Mouse (Mus musculus): Measurements from ENCODE around the gene Khdc1b.
"Not testable (repeated sequence)": the region's sequence is repeated elsewhere in the genome, so short reads cannot be mapped to it uniquely, and the experiment has no call there.

Gene Khdc1b

GRCm38 (mm10) chr1:21383256-21383655 lies at the start of gene Khdc1b:
Khdc1b (plus strand) TSS chr1:21383556.
- DNase-seq (ENCODE audit: low read depth, low spot score), result no peak

- DNase-seq (ENCODE audit: low read depth, low spot score), result no peak
Observed at GRCm38 (mm10) chr1:21335836-21336235, 47.5 kb upstream of the Khdc1b start.

- DNase-seq (ENCODE audit: low read depth, low spot score), result no peak
Observed at GRCm38 (mm10) chr1:21340745-21341144, 42.6 kb upstream of the Khdc1b start.

- DNase-seq (ENCODE audit: low read depth, low spot score), result no peak
Observed at GRCm38 (mm10) chr1:21344253-21344652, 39.1 kb upstream of the Khdc1b start.

GRCm38 (mm10) chr1:21344752-21345151 lies 38.6 kb upstream of the Khdc1b start:
- DNase-seq (ENCODE audit: low read depth, low spot score), result not testable (repeated sequence)

- DNase-seq (ENCODE audit: low read depth, low spot score), result no peak
Observed at GRCm38 (mm10) chr1:21349341-21349740, 34.0 kb upstream of the Khdc1b start, which contains the start of gene Khdc1a. Khdc1a (plus strand) TSS chr1:21349641.

GRCm38 (mm10) chr1:21368031-21368430 lies 15.3 kb upstream of the Khdc1b start, which contains the start of gene Khdc1c:
Khdc1c (plus strand) TSS chr1:21368331.
- DNase-seq (ENCODE audit: low read depth, low spot score), result not testable (repeated sequence)

GRCm38 (mm10) chr1:21391138-21391671 lies 7.8 kb downstream of the Khdc1b start:
- no peak for DNase-seq (ENCODE audit: low read depth, low spot score)

GRCm38 (mm10) chr1:21402804-21403203 lies 19.4 kb downstream of the Khdc1b start:
- DNase-seq (ENCODE audit: low read depth, low spot score), result no peak

GRCm38 (mm10) chr1:21407266-21407665 lies 23.9 kb downstream of the Khdc1b start:
- DNase-seq (ENCODE audit: low read depth, low spot score), result no peak

- DNase-seq (ENCODE audit: low read depth, low spot score), result no peak
Observed at GRCm38 (mm10) chr1:21411331-21412196, 28.2 kb downstream of the Khdc1b start.

- no peak for DNase-seq (ENCODE audit: low read depth, low spot score)
Observed at GRCm38 (mm10) chr1:21412197-21412555, 28.8 kb downstream of the Khdc1b start.

- no peak for DNase-seq (ENCODE audit: low read depth, low spot score)
Observed at GRCm38 (mm10) chr1:21419370-21419769, 36.0 kb downstream of the Khdc1b start.

- no peak for DNase-seq (ENCODE audit: low read depth, low spot score)
Observed at GRCm38 (mm10) chr1:21425654-21426053, 42.3 kb downstream of the Khdc1b start.

- no peak for DNase-seq (ENCODE audit: low read depth, low spot score)
Observed at GRCm38 (mm10) chr1:21428079-21428478, 44.7 kb downstream of the Khdc1b start.

GRCm38 (mm10) chr1:21431666-21432065 lies 48.3 kb downstream of the Khdc1b start:
- DNase-seq (ENCODE audit: low read depth, low spot score), result no peak

GRCm38 (mm10) chr1:21434853-21435252 lies 51.5 kb downstream of the Khdc1b start:
- DNase-seq (ENCODE audit: low read depth, low spot score), result no peak

Measured in c-Kit-negative CD71-positive TER-119-positive erythroid progenitor cells, embryonic 14.5 days (primary cell).